Mouse (Mus musculus): ENCODE results near the gene Ypel1. TPM values are rescaled to one million over a fixed set of nuclear protein-coding genes. Genes with fewer than 3 reads are reported as not detected.
A peak's percentile ranks its signal among the peaks of the same experiment; 100 is the strongest.

Ypel1 gene
- polyA plus RNA-seq, 1 experiment from 2014 or later = 96.2 TPM

- 85% methylated on average over 1 of the region's 1 CpGs for WGBS
- H3K4me1 ChIP-seq = no peaks in the 10 kb centered on the region
- DNase-seq (ENCODE audit: extremely low spot score, low spot score) = no peak
- no peaks in the 10 kb centered on the region for H3K36me3 ChIP-seq (replicated peaks)
- H3K27ac ChIP-seq = no peak overlapping the region
- no peaks in the 10 kb centered on the region for H3K27me3 ChIP-seq (ENCODE audit: poor library complexity, severe bottlenecking)
- H3K4me3 ChIP-seq = no peak overlapping the region
- no peaks in the 10 kb centered on the region for H3K9me3 ChIP-seq
Observed at GRCm38 (mm10) chr16:17062338-17062737, 7.2 kb upstream of the Ypel1 start.

- H3K27me3 ChIP-seq (ENCODE audit: poor library complexity, severe bottlenecking) = no peaks in the 10 kb centered on the region
- no peaks in the 10 kb centered on the region for H3K9me3 ChIP-seq
- H3K4me3 ChIP-seq = no peak overlapping the region
- H3K36me3 ChIP-seq (replicated peaks) = peaks cover 9% of the 10 kb centered on the region
- DNase-seq (ENCODE audit: extremely low spot score, low spot score) = no peak
- WGBS = 85% methylated on average over 2 of the region's 2 CpGs
- H3K27ac ChIP-seq = no peak overlapping the region
- peaks cover 20% of the 10 kb centered on the region for H3K4me1 ChIP-seq
Observed at GRCm38 (mm10) chr16:17067552-17067951, 1.9 kb upstream of the Ypel1 start.

GRCm38 (mm10) chr16:17070716-17071115, 1.2 kb downstream of the Ypel1 start:
- no peak for DNase-seq (ENCODE audit: extremely low spot score, low spot score)
- 58% methylated on average over 6 of the region's 6 CpGs for WGBS
- H3K27me3 ChIP-seq (ENCODE audit: poor library complexity, severe bottlenecking) = no peaks in the 10 kb centered on the region
- peaks cover 20% of the 10 kb centered on the region for H3K4me1 ChIP-seq
- H3K9me3 ChIP-seq = peaks cover 10% of the 10 kb centered on the region; the same call in 1 of the 2 replicates
- H3K4me3 ChIP-seq = peak overlapping the region; percentile 71
- H3K36me3 ChIP-seq (replicated peaks) = peaks cover 41% of the 10 kb centered on the region
- H3K27ac ChIP-seq = peak overlapping the region; percentile 96

GRCm38 (mm10) chr16:17073000-17073399, 3.5 kb downstream of the Ypel1 start:
- no peaks in the 10 kb centered on the region for H3K27me3 ChIP-seq (ENCODE audit: poor library complexity, severe bottlenecking)
- DNase-seq (ENCODE audit: extremely low spot score, low spot score) = no peak
- H3K4me1 ChIP-seq = peaks cover 20% of the 10 kb centered on the region
- peaks cover 16% of the 10 kb centered on the region; the same call in 1 of the 2 replicates for H3K9me3 ChIP-seq
- peaks cover 64% of the 10 kb centered on the region for H3K36me3 ChIP-seq (replicated peaks)
- no peak overlapping the region for H3K4me3 ChIP-seq
- H3K27ac ChIP-seq = no peak overlapping the region
- WGBS = 95% methylated on average over 7 of the region's 7 CpGs

- DNase-seq (ENCODE audit: extremely low spot score, low spot score) = no peak
- no peaks in the 10 kb centered on the region for H3K27me3 ChIP-seq (ENCODE audit: poor library complexity, severe bottlenecking)
- H3K27ac ChIP-seq = no peak overlapping the region
- 93% methylated on average over 2 of the region's 2 CpGs for WGBS
- H3K9me3 ChIP-seq = peaks cover 16% of the 10 kb centered on the region; the same call in 1 of the 2 replicates
- peaks cover 7% of the 10 kb centered on the region; the same call in 1 of the 2 replicates for H3K4me1 ChIP-seq
- no peak overlapping the region for H3K4me3 ChIP-seq
- H3K36me3 ChIP-seq (replicated peaks) = peaks cover 95% of the 10 kb centered on the region
Observed at GRCm38 (mm10) chr16:17076301-17076700, 6.8 kb downstream of the Ypel1 start.

GRCm38 (mm10) chr16:17076869-17077268, 7.4 kb downstream of the Ypel1 start:
- Histone ChIP-seq H3K36me3 (replicated peaks) (peaks cover 97% of the 10 kb centered on the region), H3K27ac (no peak overlapping the region), H3K27me3 (ENCODE audit: poor library complexity, severe bottlenecking) (no peaks in the 10 kb centered on the region), H3K4me3 (no peak overlapping the region), H3K9me3 (peaks cover 16% of the 10 kb centered on the region; the same call in 1 of the 2 replicates), H3K4me1 (peaks cover 3% of the 10 kb centered on the region; the same call in 1 of the 2 replicates)
- no peak for DNase-seq (ENCODE audit: extremely low spot score, low spot score)

GRCm38 (mm10) chr16:17078101-17078500, 8.6 kb downstream of the Ypel1 start:
- Histone ChIP-seq H3K4me1 (no peaks in the 10 kb centered on the region), H3K27me3 (ENCODE audit: poor library complexity, severe bottlenecking) (no peaks in the 10 kb centered on the region), H3K4me3 (no peak overlapping the region), H3K27ac (no peak overlapping the region), H3K9me3 (peaks cover 16% of the 10 kb centered on the region; the same call in 1 of the 2 replicates), H3K36me3 (replicated peaks) (peaks cover 98% of the 10 kb centered on the region)
- 96% methylated on average over 7 of the region's 7 CpGs for WGBS
- DNase-seq (ENCODE audit: extremely low spot score, low spot score) = no peak

GRCm38 (mm10) chr16:17082121-17082792, 12.8 kb downstream of the Ypel1 start:
- no peak for DNase-seq (ENCODE audit: extremely low spot score, low spot score)
- peaks cover 98% of the 10 kb centered on the region for H3K36me3 ChIP-seq (replicated peaks)
- H3K27me3 ChIP-seq (ENCODE audit: poor library complexity, severe bottlenecking) = no peaks in the 10 kb centered on the region
- no peaks in the 10 kb centered on the region for H3K9me3 ChIP-seq
- 91% methylated on average over 6 of the region's 6 CpGs for WGBS
- H3K4me3 ChIP-seq = no peak overlapping the region
- H3K4me1 ChIP-seq = no peaks in the 10 kb centered on the region
- H3K27ac ChIP-seq = no peak overlapping the region

- H3K27ac ChIP-seq = no peak overlapping the region
- DNase-seq (ENCODE audit: extremely low spot score, low spot score) = no peak
- no peaks in the 10 kb centered on the region for H3K9me3 ChIP-seq
- H3K4me1 ChIP-seq = no peaks in the 10 kb centered on the region
- no peaks in the 10 kb centered on the region for H3K27me3 ChIP-seq (ENCODE audit: poor library complexity, severe bottlenecking)
- peaks cover 99% of the 10 kb centered on the region for H3K36me3 ChIP-seq (replicated peaks)
- no peak overlapping the region for H3K4me3 ChIP-seq
- 89% methylated on average over 4 of the region's 4 CpGs for WGBS
Observed at GRCm38 (mm10) chr16:17085636-17086035, 16.1 kb downstream of the Ypel1 start.

- Histone ChIP-seq H3K27ac (no peak overlapping the region), H3K4me1 (no peaks in the 10 kb centered on the region), H3K9me3 (no peaks in the 10 kb centered on the region), H3K27me3 (ENCODE audit: poor library complexity, severe bottlenecking) (no peaks in the 10 kb centered on the region), H3K36me3 (replicated peaks) (peaks cover 100% of the 10 kb centered on the region), H3K4me3 (no peak overlapping the region)
- DNase-seq (ENCODE audit: extremely low spot score, low spot score) = no peak
- WGBS = 91% methylated on average over 3 of the region's 3 CpGs
Observed at GRCm38 (mm10) chr16:17086241-17086640, 16.7 kb downstream of the Ypel1 start.

- peaks cover 100% of the 10 kb centered on the region for H3K36me3 ChIP-seq (replicated peaks)
- 88% methylated on average over 13 of the region's 13 CpGs for WGBS
Observed at GRCm38 (mm10) chr16:17086669-17087193, 17.2 kb downstream of the Ypel1 start.

GRCm38 (mm10) chr16:17088346-17088745, 18.9 kb downstream of the Ypel1 start:
- Histone ChIP-seq H3K4me3 (no peak overlapping the region), H3K36me3 (replicated peaks) (peaks cover 100% of the 10 kb centered on the region), H3K4me1 (no peaks in the 10 kb centered on the region), H3K9me3 (no peaks in the 10 kb centered on the region), H3K27me3 (ENCODE audit: poor library complexity, severe bottlenecking) (no peaks in the 10 kb centered on the region), H3K27ac (no peak overlapping the region)
- no peak for DNase-seq (ENCODE audit: extremely low spot score, low spot score)
- WGBS = 86% methylated on average over 3 of the region's 3 CpGs

More at GRCm38 (mm10) chr16:17086669-17087193, 17.2 kb downstream of the Ypel1 start:
- no peaks in the 10 kb centered on the region for H3K4me1 ChIP-seq
- no peaks in the 10 kb centered on the region for H3K27me3 ChIP-seq (ENCODE audit: poor library complexity, severe bottlenecking)
- no peaks in the 10 kb centered on the region for H3K9me3 ChIP-seq
- H3K27ac ChIP-seq = no peak overlapping the region
- no peak overlapping the region for H3K4me3 ChIP-seq
- no peak for DNase-seq (ENCODE audit: extremely low spot score, low spot score)

GRCm38 (mm10) chr16:17096938-17097337, 27.4 kb downstream of the Ypel1 start:
- DNase-seq (ENCODE audit: extremely low spot score, low spot score) = no peak
- H3K4me1 ChIP-seq = no peaks in the 10 kb centered on the region
- H3K9me3 ChIP-seq = no peaks in the 10 kb centered on the region
- no peak overlapping the region for H3K4me3 ChIP-seq
- H3K36me3 ChIP-seq (replicated peaks) = peaks cover 100% of the 10 kb centered on the region
- no peak overlapping the region for H3K27ac ChIP-seq
- 95% methylated on average over 3 of the region's 3 CpGs for WGBS
- H3K27me3 ChIP-seq (ENCODE audit: poor library complexity, severe bottlenecking) = no peaks in the 10 kb centered on the region

Measured in forebrain, embryonic 10.5 days (tissue).